Mouse (Mus musculus) midbrain, embryonic 14.5 days (tissue): ENCODE measurements at regions not wholly inside any gene's neighbourhood (a gene's known extent, or its start where the extent isn't known, plus 50 kb on each side); places are given as distances from the start of the nearest gene placed in this dataset.

ENCODE experiments used
- ATAC-seq: fragments of 200-750 bp; cut with Nextera tagmentation; 2 replicates; pipeline ENCODE4 v1.8.0; 2017; ENCODE audit warnings: moderate number of reproducible peaks, moderate library complexity; ENCODE audit not compliant: low FRiP score, low TSS enrichment
- DNase-seq: peaks from one replicate; pipeline ENCODE4 v3.0.0-alpha.2; 2015
- H3K27ac ChIP-seq: fragments of 300-500 bp; sonication (generic); replicated peaks from 2 replicates; pipeline ENCODE4 v1.5.1; 2014; ENCODE audit warnings: mild to moderate bottlenecking, low read depth, low read length, moderate library complexity
- H3K27me3 ChIP-seq: fragments of 300-500 bp; sonication (generic); 2 replicates; pipeline ENCODE4 v1.6.1; 2014; ENCODE audit warnings: low read length, control low read depth, mixed read lengths; ENCODE audit not compliant: control insufficient read depth, insufficient read depth
- H3K36me3 ChIP-seq: fragments of 300-500 bp; sonication (generic); 2 replicates; pipeline ENCODE4 v1.6.1; 2014; ENCODE audit warnings: low read length, control low read depth; ENCODE audit not compliant: control insufficient read depth, insufficient read depth
- H3K4me1 ChIP-seq: fragments of 300-500 bp; sonication (generic); 2 replicates; pipeline ENCODE4 v1.6.1; 2014; ENCODE audit warnings: mild to moderate bottlenecking, antibody characterized with exemption, low read length, control low read depth; ENCODE audit not compliant: control insufficient read depth, insufficient read depth
- H3K4me2 ChIP-seq: fragments of 300-500 bp; sonication (generic); 2 replicates; pipeline ENCODE4 v1.6.1; 2014; ENCODE audit warnings: mild to moderate bottlenecking, low read length, moderate library complexity
- H3K4me3 ChIP-seq: fragments of 300-500 bp; sonication (generic); replicated peaks from 2 replicates; pipeline ENCODE4 v1.5.1; 2014; ENCODE audit warnings: low read depth, low read length
- H3K9ac ChIP-seq: fragments of 300-500 bp; sonication (generic); replicated peaks from 2 replicates; pipeline ENCODE4 v1.6.1; 2014; ENCODE audit warnings: mild to moderate bottlenecking, low read length, moderate library complexity
- H3K9me3 ChIP-seq: fragments of 300-500 bp; sonication (generic); 2 replicates; pipeline ENCODE4 v1.6.1; 2016; ENCODE audit warnings: low read length, control low read depth, mixed read lengths; ENCODE audit not compliant: control insufficient read depth
- WGBS: fragments of 180-500 bp; shearing (Covaris S2); extraction: QIAGEN DNeasy Blood & Tissue Kit; methylation state at CpG from one replicate; pipeline ENCODE4 v1.1.7; 2014; 5-methylcytosine and 5-hydroxymethylcytosine counted together

GRCm38 (mm10) chr15:59237446-59238161 is 348.5 kb downstream of the Gm49356 start:
- ATAC-seq (no peak), DNase-seq (no peak)
- H3K27ac ChIP-seq = no peak overlapping the region
- H3K9me3 ChIP-seq = 0 out of 2 replicates have a peak, but pooled peaks cover 3% of the 10 kb centered on the region
- no peaks in the 10 kb centered on the region for H3K27me3 ChIP-seq
- no peak overlapping the region for H3K4me3 ChIP-seq
- no peaks in the 10 kb centered on the region for H3K36me3 ChIP-seq
- 84% methylated on average over 6 of the region's 6 CpGs for WGBS
- H3K9ac ChIP-seq = no peak overlapping the region
- no peak overlapping the region for H3K4me2 ChIP-seq
- H3K4me1 ChIP-seq = no peaks in the 10 kb centered on the region

DNA sequence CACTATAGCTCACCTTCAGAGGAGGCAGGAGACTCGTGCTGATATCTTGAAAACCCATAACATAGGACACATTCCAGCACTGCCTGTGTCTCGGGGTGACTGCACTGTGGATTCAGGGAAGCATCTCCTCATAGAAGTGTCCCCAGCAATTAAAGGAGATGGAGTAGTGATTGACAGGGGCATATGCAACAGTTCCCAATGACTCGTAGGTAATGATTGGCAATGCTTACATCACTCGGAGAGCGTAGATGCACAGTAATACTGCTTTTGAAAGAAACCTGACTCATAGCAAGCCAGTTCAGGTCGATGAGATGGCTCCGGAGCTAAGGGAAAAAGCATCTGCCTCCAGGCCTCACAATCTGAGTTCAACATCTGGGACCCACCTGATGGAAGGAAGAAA is 352.7 kb downstream of the Gm49356 start:
- Histone ChIP-seq H3K4me1 (no peaks in the 10 kb centered on the region), H3K4me3 (no peak overlapping the region), H3K36me3 (no peaks in the 10 kb centered on the region), H3K9ac (no peak overlapping the region), H3K9me3 (no peaks in the 10 kb centered on the region), H3K27me3 (no peaks in the 10 kb centered on the region), H3K4me2 (no peak overlapping the region), H3K27ac (no peak overlapping the region)
- WGBS = 89% methylated on average over 7 of the region's 7 CpGs
- ATAC-seq (no peak), DNase-seq (no peak)

DNA sequence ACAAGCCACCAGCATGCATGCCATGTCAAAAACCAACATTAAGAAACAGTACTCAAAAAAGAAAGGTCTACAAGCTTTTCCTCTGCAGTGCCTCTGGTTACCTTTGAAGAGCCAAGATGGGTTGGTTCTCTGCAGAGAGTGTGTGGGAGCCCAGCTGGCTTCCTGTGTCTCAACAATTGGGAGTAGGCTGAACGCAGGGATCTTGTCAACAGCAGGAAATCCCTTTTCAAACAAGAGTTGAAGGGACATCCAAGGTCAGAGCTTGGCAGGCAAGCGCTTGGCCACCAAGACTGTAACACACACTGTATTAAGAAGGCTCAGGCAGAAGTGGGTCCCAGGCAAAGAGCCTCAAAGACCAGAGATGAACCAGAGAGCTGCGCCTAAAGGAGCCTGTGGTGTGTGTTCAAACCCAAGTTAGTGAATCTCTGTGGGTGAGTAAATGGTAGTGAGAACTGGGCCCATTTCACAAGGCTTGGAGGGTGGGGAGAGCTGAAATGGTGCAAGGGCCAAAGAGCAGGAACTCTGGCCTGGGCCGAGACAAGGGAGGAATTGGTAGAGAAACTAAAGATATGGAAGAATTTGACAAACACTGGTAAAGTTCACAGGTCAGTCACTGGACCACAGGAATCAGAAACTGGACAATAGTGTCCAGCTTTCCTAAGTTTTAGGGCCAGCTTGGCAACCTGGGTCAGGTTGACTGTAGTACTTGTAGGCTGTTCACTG is 357.0 kb downstream of the Gm49356 start:
- 78% methylated on average over 4 of the region's 4 CpGs for WGBS
- Histone ChIP-seq H3K4me1 (no peaks in the 10 kb centered on the region), H3K27me3 (no peaks in the 10 kb centered on the region), H3K9me3 (no peaks in the 10 kb centered on the region), H3K36me3 (no peaks in the 10 kb centered on the region), H3K4me3 (no peak overlapping the region), H3K4me2 (no peak overlapping the region), H3K27ac (no peak overlapping the region), H3K9ac (no peak overlapping the region)
- DNase-seq (no peak), ATAC-seq (no peak)

DNA sequence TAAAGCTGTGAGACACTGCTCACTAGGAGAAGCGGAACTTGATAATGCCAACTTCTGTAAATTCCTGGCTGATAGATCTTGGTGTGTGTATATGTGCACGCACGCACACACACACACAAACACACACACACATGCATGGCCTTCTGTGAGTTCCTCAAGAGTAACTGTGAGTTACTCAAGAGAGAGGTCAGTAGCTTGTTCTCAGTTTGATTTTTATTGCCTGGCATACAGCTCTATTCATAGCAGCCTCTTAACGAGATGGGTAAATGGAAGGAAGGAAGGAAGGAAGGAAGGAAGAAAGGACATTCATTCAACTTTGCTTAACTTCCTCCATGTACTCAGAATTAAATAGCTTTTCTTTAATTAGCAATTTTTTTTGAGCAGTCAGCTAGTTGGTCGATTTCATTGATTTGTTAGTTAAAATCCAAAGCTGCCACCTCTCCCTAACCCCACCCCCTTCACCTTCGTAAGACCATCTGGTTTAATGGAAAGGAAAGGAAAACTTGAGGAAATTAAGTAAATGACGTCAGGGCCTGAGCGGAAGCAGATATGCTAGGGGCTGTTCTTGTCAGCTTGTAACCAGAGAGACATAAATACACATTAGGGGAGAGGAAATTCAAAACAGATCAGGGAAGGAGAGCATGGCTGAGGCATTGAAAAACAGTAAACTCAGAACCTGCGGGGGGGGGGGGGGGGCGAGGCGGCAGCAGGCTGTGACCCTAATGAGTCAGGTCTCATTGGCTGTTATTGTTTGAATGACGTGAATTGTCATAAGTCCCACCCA is 359.6 kb downstream of the Gm49356 start:
- Histone ChIP-seq H3K4me2 (no peak overlapping the region), H3K9me3 (no peaks in the 10 kb centered on the region), H3K36me3 (no peaks in the 10 kb centered on the region), H3K27ac (no peak overlapping the region), H3K9ac (no peak overlapping the region), H3K27me3 (no peaks in the 10 kb centered on the region), H3K4me1 (no peaks in the 10 kb centered on the region), H3K4me3 (no peak overlapping the region)
- 76% methylated on average over 12 of the region's 12 CpGs for WGBS
- no peak for DNase-seq
- no peak for ATAC-seq

- no peak for ATAC-seq
- Histone ChIP-seq H3K36me3 (no peaks in the 10 kb centered on the region), H3K27me3 (no peaks in the 10 kb centered on the region), H3K4me2 (no peak overlapping the region), H3K9ac (no peak overlapping the region), H3K9me3 (no peaks in the 10 kb centered on the region), H3K4me1 (no peaks in the 10 kb centered on the region), H3K27ac (no peak overlapping the region), H3K4me3 (no peak overlapping the region)
- 76% methylated on average over 1 of the region's 1 CpGs for WGBS
- no peak for DNase-seq
These were observed 372.3 kb downstream of the Gm49356 start for GRCm38 (mm10) chr15:59261380-59261779.

- no peak overlapping the region for H3K4me3 ChIP-seq
- H3K4me2 ChIP-seq = no peak overlapping the region
- ATAC-seq = no peak
- DNase-seq = no peak
- H3K9ac ChIP-seq = no peak overlapping the region
- WGBS = 82% methylated on average over 2 of the region's 2 CpGs
- no peak overlapping the region for H3K27ac ChIP-seq
- no peaks in the 10 kb centered on the region for H3K4me1 ChIP-seq
- H3K9me3 ChIP-seq = no peaks in the 10 kb centered on the region
- no peaks in the 10 kb centered on the region for H3K27me3 ChIP-seq
- H3K36me3 ChIP-seq = no peaks in the 10 kb centered on the region
These were observed 373.3 kb downstream of the Gm49356 start for GRCm38 (mm10) chr15:59262380-59262779.

- Histone ChIP-seq H3K36me3 (no peaks in the 10 kb centered on the region), H3K9me3 (no peaks in the 10 kb centered on the region), H3K4me2 (no peak overlapping the region), H3K27me3 (no peaks in the 10 kb centered on the region), H3K4me3 (no peak overlapping the region), H3K9ac (no peak overlapping the region), H3K27ac (no peak overlapping the region), H3K4me1 (no peaks in the 10 kb centered on the region)
- WGBS = 71% methylated on average over 13 of the region's 13 CpGs
- ATAC-seq = no peak
- peak; percentile 10 for DNase-seq
These were observed 374.6 kb downstream of the Gm49356 start for GRCm38 (mm10) chr15:59263433-59264328.
